Mouse (Mus musculus): ENCODE results near the gene Gpr142. TPM values are rescaled to one million over a fixed set of nuclear protein-coding genes. Genes with fewer than 3 reads are reported as not detected.

Gpr142 gene
- not detected for polyA plus RNA-seq (2012; fragmentation: generic; extraction: Trizol)
- long read RNA-seq, experiment 1, result 0 reads
- long read RNA-seq, experiment 2, result 0 reads

DNA sequence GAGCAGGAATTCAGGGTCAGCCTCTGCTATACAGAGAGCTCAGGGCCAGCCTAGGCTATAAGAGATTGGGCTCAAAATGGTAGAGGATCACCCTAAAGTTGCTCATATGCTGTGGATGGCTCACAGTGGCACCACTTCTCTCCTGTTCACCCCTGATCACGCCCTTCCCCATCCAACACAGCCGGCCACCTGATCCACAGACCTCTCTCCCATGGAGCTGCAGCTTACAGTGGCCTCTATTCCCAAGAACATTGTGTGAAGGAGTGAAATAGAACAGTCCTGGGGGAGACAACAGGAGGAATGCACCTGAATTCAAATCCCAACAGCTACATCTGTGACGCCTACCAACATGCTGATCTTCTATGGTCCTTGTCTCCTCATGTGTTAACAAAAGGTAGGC lies at the start of gene Gpr142:
Gene Gpr142 (plus strand): TSS at position 301 of the 400 bp plus-strand sequence.
- no peaks in the 10 kb centered on the region for H3K27me3 ChIP-seq (ENCODE audit: control insufficient read depth, insufficient read depth, insufficient read length)
- H3K79me3 ChIP-seq (ENCODE audit: low read depth), result no peaks in the 10 kb centered on the region
- no peak within 1 kb of the TSS for H3K4me3 ChIP-seq (ENCODE audit: insufficient read depth, poor library complexity, severe bottlenecking)
- H3K36me3 ChIP-seq (ENCODE audit: control insufficient read depth, insufficient read depth), result no peaks in the 10 kb centered on the region
- H3K79me2 ChIP-seq (ENCODE audit: control insufficient read depth, insufficient read depth), result no peaks in the 10 kb centered on the region
- TF ChIP-seq MYOD1 (IDR thresholded peaks at IDR 0.05; ENCODE audit: control insufficient read depth, insufficient read length, low read depth) (no peak), CTCF (IDR thresholded peaks at IDR 0.05; ENCODE audit: control insufficient read depth, insufficient read depth, insufficient read length) (no peak), MYOG (IDR thresholded peaks at IDR 0.05; ENCODE audit: control insufficient read depth, extremely low read depth, insufficient read length) (no peak), FOSL1 (IDR thresholded peaks at IDR 0.05; ENCODE audit: insufficient read depth, low read length, poor library complexity, severe bottlenecking) (no peak), USF1 (IDR thresholded peaks at IDR 0.05; ENCODE audit: low read depth) (no peak), CEBPB (IDR thresholded peaks at IDR 0.05; ENCODE audit: low read depth) (no peak), MAX (IDR thresholded peaks at IDR 0.05) (no peak)
- H3ac ChIP-seq (ENCODE audit: control insufficient read depth, insufficient read length, low read depth), result no peak within 1 kb of the TSS

DNA sequence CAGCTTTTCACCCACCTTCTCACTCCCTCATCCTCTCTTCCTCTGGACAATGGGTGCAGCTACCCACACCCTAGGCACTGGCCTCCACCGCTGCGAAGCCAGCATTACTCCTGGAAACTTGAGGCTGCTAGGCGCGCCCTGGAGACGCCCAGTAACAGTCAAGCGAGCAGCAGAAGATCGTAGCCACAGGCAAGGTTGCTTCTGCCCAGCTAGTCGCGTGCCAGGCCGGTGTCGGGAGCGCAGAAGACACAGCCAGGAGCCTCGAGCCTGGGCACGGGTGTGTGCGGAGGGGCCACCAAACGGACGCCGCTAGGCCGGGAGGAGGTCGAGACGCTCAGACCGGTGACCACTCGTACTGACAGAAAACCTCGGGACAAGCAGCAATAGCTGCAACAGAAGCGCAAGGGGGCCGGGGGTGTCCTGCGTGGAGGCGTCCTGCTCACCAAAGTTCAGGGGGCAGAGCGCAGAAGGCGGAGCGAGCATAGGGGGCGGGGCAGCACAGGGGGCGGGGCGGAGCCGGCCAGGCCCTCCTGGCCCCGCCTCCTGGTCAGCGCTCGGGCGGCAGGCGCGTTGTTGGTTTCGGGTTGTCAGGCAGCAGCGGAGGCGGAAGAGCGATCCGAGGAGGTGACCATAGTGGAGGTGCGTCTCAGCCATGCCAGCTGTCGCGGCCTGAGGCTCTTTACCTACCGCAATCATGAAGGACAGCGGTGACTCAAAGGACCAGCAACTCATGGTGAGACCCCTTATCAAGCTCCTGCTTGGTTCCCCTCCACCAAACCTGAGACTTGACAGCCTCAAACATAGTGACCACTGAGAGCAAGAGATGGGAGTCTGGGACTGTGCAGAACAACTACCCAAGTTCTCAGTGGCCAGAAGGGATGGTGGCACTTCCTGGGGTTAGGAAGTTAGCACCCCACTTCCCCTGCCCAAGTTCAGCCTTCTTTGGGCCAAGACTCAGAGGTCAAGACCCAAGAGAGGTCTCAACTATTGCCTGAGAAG lies 33.6 kb upstream of the Gpr142 start, which contains the start of gene Kif19a:
Gene Kif19a (plus strand): TSS at position 569 of the 999 bp plus-strand sequence.
- H3ac ChIP-seq (ENCODE audit: control insufficient read depth, insufficient read length, low read depth), result peak within 1 kb of the TSS; percentile 28
- no peaks in the 10 kb centered on the region for H3K79me3 ChIP-seq (ENCODE audit: low read depth)
- no peak within 1 kb of the TSS for H3K4me3 ChIP-seq (ENCODE audit: insufficient read depth, poor library complexity, severe bottlenecking)
- no peaks in the 10 kb centered on the region for H3K79me2 ChIP-seq (ENCODE audit: control insufficient read depth, insufficient read depth)
- TF ChIP-seq MYOG (IDR thresholded peaks at IDR 0.05; ENCODE audit: control insufficient read depth, extremely low read depth, insufficient read length), result no peak
- TF ChIP-seq MYOD1 (IDR thresholded peaks at IDR 0.05; ENCODE audit: control insufficient read depth, insufficient read length, low read depth), result peak; percentile 4
- peaks cover 5% of the 10 kb centered on the region for H3K27me3 ChIP-seq (ENCODE audit: control insufficient read depth, insufficient read depth, insufficient read length)
- no peaks in the 10 kb centered on the region for H3K36me3 ChIP-seq (ENCODE audit: control insufficient read depth, insufficient read depth)

DNA sequence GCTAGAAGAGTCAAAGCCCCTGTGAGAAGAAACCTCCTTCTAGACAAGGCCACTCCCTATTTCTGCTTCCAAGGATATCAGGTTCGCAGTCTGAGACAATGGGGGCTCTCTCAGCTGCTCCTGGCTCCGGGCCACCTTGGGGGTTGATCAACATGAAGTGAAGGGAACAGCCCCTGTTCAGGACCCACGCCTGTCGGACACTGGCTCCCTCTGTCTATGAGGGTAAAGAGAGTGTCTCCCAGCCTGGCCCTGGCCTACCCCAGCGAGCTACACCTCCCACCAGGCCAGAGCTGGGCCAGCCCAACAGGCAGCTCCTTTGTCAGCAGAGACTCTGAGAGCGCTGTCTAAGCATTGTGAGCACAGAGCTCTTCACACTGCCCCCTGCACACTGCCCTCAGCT lies 28.8 kb upstream of the Gpr142 start:
- H3K79me3 ChIP-seq (ENCODE audit: low read depth), result no peaks in the 10 kb centered on the region
- no peak overlapping the region for H3ac ChIP-seq (ENCODE audit: control insufficient read depth, insufficient read length, low read depth)
- H3K4me3 ChIP-seq (ENCODE audit: insufficient read depth, poor library complexity, severe bottlenecking), result no peak overlapping the region
- no peak for TF ChIP-seq FOSL1 (IDR thresholded peaks at IDR 0.05; ENCODE audit: insufficient read depth, low read length, poor library complexity, severe bottlenecking)
- no peak for TF ChIP-seq MAX (IDR thresholded peaks at IDR 0.05)
- no peak for TF ChIP-seq USF1 (IDR thresholded peaks at IDR 0.05; ENCODE audit: low read depth)
- TF ChIP-seq MYOG (IDR thresholded peaks at IDR 0.05; ENCODE audit: control insufficient read depth, extremely low read depth, insufficient read length), result no peak
- no peak for TF ChIP-seq CTCF (IDR thresholded peaks at IDR 0.05; ENCODE audit: control insufficient read depth, insufficient read depth, insufficient read length)
- no peak for TF ChIP-seq MYOD1 (IDR thresholded peaks at IDR 0.05; ENCODE audit: control insufficient read depth, insufficient read length, low read depth)
- TF ChIP-seq CEBPB (IDR thresholded peaks at IDR 0.05; ENCODE audit: low read depth), result no peak
- peaks cover 5% of the 10 kb centered on the region for H3K27me3 ChIP-seq (ENCODE audit: control insufficient read depth, insufficient read depth, insufficient read length)
- no peaks in the 10 kb centered on the region for H3K79me2 ChIP-seq (ENCODE audit: control insufficient read depth, insufficient read depth)
- H3K36me3 ChIP-seq (ENCODE audit: control insufficient read depth, insufficient read depth), result no peaks in the 10 kb centered on the region

DNA sequence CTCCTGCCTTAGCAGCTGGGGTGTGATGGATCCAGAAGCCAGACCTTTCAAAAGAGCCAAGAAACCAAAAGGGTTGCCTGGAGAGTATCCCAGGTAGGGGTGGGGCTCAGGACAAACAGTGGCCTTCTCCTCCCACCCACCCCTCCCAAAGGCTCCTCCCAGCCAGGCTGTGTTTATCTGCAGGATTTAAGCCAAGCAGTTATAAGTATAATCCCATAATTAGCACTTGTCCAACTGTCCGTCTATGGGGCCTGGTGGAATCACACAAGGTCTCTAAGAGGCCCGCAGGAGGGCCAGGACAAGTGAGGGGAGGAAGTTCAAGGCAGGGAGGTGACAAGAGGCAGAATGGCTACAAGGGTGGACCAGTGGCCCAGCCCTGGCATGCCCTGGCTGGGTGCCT lies 26.8 kb upstream of the Gpr142 start:
- Histone ChIP-seq H3K27me3 (ENCODE audit: control insufficient read depth, insufficient read depth, insufficient read length) (peaks cover 3% of the 10 kb centered on the region), H3K4me3 (ENCODE audit: insufficient read depth, poor library complexity, severe bottlenecking) (no peak overlapping the region), H3K79me3 (ENCODE audit: low read depth) (no peaks in the 10 kb centered on the region), H3K36me3 (ENCODE audit: control insufficient read depth, insufficient read depth) (no peaks in the 10 kb centered on the region), H3K79me2 (ENCODE audit: control insufficient read depth, insufficient read depth) (no peaks in the 10 kb centered on the region), H3ac (ENCODE audit: control insufficient read depth, insufficient read length, low read depth) (no peak overlapping the region)
- TF ChIP-seq MYOD1 (IDR thresholded peaks at IDR 0.05; ENCODE audit: control insufficient read depth, insufficient read length, low read depth) (no peak), CTCF (IDR thresholded peaks at IDR 0.05; ENCODE audit: control insufficient read depth, insufficient read depth, insufficient read length) (no peak), MAX (IDR thresholded peaks at IDR 0.05) (no peak), USF1 (IDR thresholded peaks at IDR 0.05; ENCODE audit: low read depth) (no peak), CEBPB (IDR thresholded peaks at IDR 0.05; ENCODE audit: low read depth) (no peak), FOSL1 (IDR thresholded peaks at IDR 0.05; ENCODE audit: insufficient read depth, low read length, poor library complexity, severe bottlenecking) (no peak), MYOG (IDR thresholded peaks at IDR 0.05; ENCODE audit: control insufficient read depth, extremely low read depth, insufficient read length) (no peak)

DNA sequence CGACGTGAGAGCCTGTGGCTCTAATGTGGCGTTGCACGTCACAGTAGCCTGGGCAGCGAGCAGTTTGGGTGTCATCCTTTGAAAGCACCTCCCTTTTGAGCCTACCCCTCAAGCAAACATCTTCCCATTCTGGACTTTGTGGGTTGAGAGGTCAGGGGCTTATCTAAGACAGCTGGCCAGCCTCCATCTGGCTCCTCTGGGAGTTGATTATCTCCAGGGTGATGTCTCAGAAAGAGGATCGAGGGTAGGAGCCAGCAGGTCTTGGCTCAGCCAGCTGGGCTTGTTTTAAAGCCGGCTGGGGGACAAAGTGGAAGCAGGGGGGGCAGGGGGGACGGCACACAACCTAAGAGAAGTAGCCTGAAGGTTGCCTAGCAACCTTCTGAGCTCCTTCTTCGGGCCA lies 18.6 kb upstream of the Gpr142 start:
- Histone ChIP-seq H3K27me3 (ENCODE audit: control insufficient read depth, insufficient read depth, insufficient read length) (peaks cover 35% of the 10 kb centered on the region), H3K79me2 (ENCODE audit: control insufficient read depth, insufficient read depth) (no peaks in the 10 kb centered on the region), H3K36me3 (ENCODE audit: control insufficient read depth, insufficient read depth) (no peaks in the 10 kb centered on the region), H3K4me3 (ENCODE audit: insufficient read depth, poor library complexity, severe bottlenecking) (no peak overlapping the region), H3ac (ENCODE audit: control insufficient read depth, insufficient read length, low read depth) (no peak overlapping the region), H3K79me3 (ENCODE audit: low read depth) (no peaks in the 10 kb centered on the region)
- TF ChIP-seq MYOD1 (IDR thresholded peaks at IDR 0.05; ENCODE audit: control insufficient read depth, insufficient read length, low read depth), result no peak
- TF ChIP-seq FOSL1 (IDR thresholded peaks at IDR 0.05; ENCODE audit: insufficient read depth, low read length, poor library complexity, severe bottlenecking), result no peak
- no peak for TF ChIP-seq MAX (IDR thresholded peaks at IDR 0.05)
- TF ChIP-seq CTCF (IDR thresholded peaks at IDR 0.05; ENCODE audit: control insufficient read depth, insufficient read depth, insufficient read length), result no peak
